21 mouse cellular contexts compared by ENCODE assay signal in genomic region chr11:110286331-110286730, GRCm38 (mm10). TPM values are rescaled to one million over a fixed set of nuclear protein-coding genes. Genes with fewer than 3 reads are reported as not detected.
DNase-seq lines count a peak whose midpoint lies in the region; ATAC-seq and TF ChIP-seq lines count a peak whose summit lies in the region.
"Had no signal": no experiment of that assay in that cellular context is flagged by ENCODE, and none has a peak within 500 bp of the region (broad histone marks: within the 10 kb centered on the region; RNA-seq: fewer than 3 reads in every experiment).

No protein-coding gene starts in this region.

- H3K27ac ChIP-seq in CH12.LX (ENCODE audit: insufficient read depth, low read depth), result no peak overlapping the region
- no peak overlapping the region for H3K27ac ChIP-seq in MEL (ENCODE audit: control insufficient read depth, low read depth, low read length)
- no peak overlapping the region for H3K27ac ChIP-seq in midbrain, embryonic 13.5 days
- H3K27ac ChIP-seq in midbrain, embryonic 10.5 days (replicated peaks), result no peak overlapping the region

- dilution Hi-C loops in CH12.LX (cut with MboI; ENCODE audit: extremely low pct_ligation_motif_present, extremely low pct_unique_long_range_greater_than_20kb, low sequenced_read_pairs), result no loop called here

- H3K27me3 ChIP-seq in CH12.LX (replicated peaks) (no peaks in the 10 kb centered on the region), MEL (ENCODE audit: control insufficient read depth in 1 of 2, insufficient read depth in 2 of 2, low read length in 2 of 2) (no peaks in the 10 kb centered on the region; a peak in 1 of 4 replicates)
- no peaks in the 10 kb centered on the region for H3K27me3 ChIP-seq in midbrain, embryonic 13.5 days
- H3K27me3 ChIP-seq in midbrain, embryonic 10.5 days (ENCODE audit: low read depth, poor library complexity, severe bottlenecking), result no peaks in the 10 kb centered on the region
- H3K27me3 ChIP-seq: Patski had no signal

- H3K4me2 ChIP-seq in CH12.LX (ENCODE audit: insufficient read depth, low read depth, poor library complexity, severe bottlenecking), result no peak overlapping the region
- H3K4me2 ChIP-seq in midbrain, embryonic 13.5 days (replicated peaks), result no peak overlapping the region

- in situ Hi-C loops in CH12.LX (cut with MboI; ENCODE audit: low pct_ligation_motif_present, low pct_unique_long_range_greater_than_20kb, low sequenced_read_pairs), result no loop called here

- H3K9me3 ChIP-seq in CH12.LX (replicated peaks; ENCODE audit: low read length), result no peaks in the 10 kb centered on the region
- H3K9me3 ChIP-seq in MEL (replicated peaks; ENCODE audit: insufficient read depth, low read length), result no peaks in the 10 kb centered on the region
- H3K9me3 ChIP-seq in midbrain, embryonic 13.5 days, result no peaks in the 10 kb centered on the region
- H3K9me3 ChIP-seq in midbrain, embryonic 10.5 days (replicated peaks), result no peaks in the 10 kb centered on the region

- no peak for TF ChIP-seq EP300 in CH12.LX (IDR thresholded peaks at IDR 0.05; ENCODE audit: low read length)
- no peak for TF ChIP-seq EP300 in MEL (IDR thresholded peaks at IDR 0.05; ENCODE audit: low read depth in 1 of 2, low read length in 2 of 2)

- H3K79me2 ChIP-seq in CH12.LX (replicated peaks; ENCODE audit: control insufficient read depth, extremely low read depth, insufficient read depth, poor library complexity, severe bottlenecking), result no peaks in the 10 kb centered on the region; the same call in 1 of the 2 replicates
- no peaks in the 10 kb centered on the region for H3K79me2 ChIP-seq in MEL (ENCODE audit: control insufficient read depth, insufficient read depth, low read length, poor library complexity)

- H3K4me1 ChIP-seq in CH12.LX (ENCODE audit: control insufficient read depth in 1 of 2, insufficient read depth in 2 of 2) (no peaks in the 10 kb centered on the region), MEL (ENCODE audit: control insufficient read depth in 1 of 2, insufficient read depth in 2 of 2, low read length in 2 of 2) (peaks cover 0 to 11% of the 10 kb centered on the region in 2 experiments; a peak in 1 of 4 replicates)
- no peaks in the 10 kb centered on the region for H3K4me1 ChIP-seq in midbrain, embryonic 13.5 days (replicated peaks)
- H3K4me1 ChIP-seq in midbrain, embryonic 10.5 days, result no peaks in the 10 kb centered on the region

- no peak for TF ChIP-seq CTCF in CH12.LX (conservative IDR thresholded peaks at IDR 0.05 in 1 of 2, IDR thresholded peaks at IDR 0.05 in 1 of 2; ENCODE audit: low read depth in 2 of 2, low read length in 2 of 2)
- TF ChIP-seq CTCF in MEL (IDR thresholded peaks at IDR 0.05 in 2 of 3, conservative IDR thresholded peaks at IDR 0.05 in 1 of 3; ENCODE audit: control insufficient read depth in 1 of 3, insufficient read depth in 1 of 3, low read depth in 2 of 3, low read length in 3 of 3, poor library complexity in 1 of 3, severe bottlenecking in 1 of 3), result no peak

- WGBS in midbrain, embryonic 13.5 days, result 83% methylated on average over 3 of the region's 3 CpGs
- 85% methylated on average over 3 of the region's 3 CpGs for WGBS in midbrain, embryonic 10.5 days

- TF ChIP-seq POLR2A in CH12.LX (IDR thresholded peaks at IDR 0.05; ENCODE audit: low read depth, low read length) (no peak), MEL (IDR thresholded peaks at IDR 0.05; ENCODE audit: control insufficient read depth in 1 of 2, insufficient read depth in 1 of 2, low read depth in 1 of 2, low read length in 2 of 2, poor library complexity in 1 of 2) (no peak)

- H3K36me3 ChIP-seq in CH12.LX (replicated peaks in 1 of 2; ENCODE audit: control insufficient read depth in 1 of 2, insufficient read depth in 1 of 2, low read length in 1 of 2) (peaks cover 2 to 15% of the 10 kb centered on the region in 2 experiments), MEL (ENCODE audit: control insufficient read depth in 1 of 2, insufficient read depth in 2 of 2, low read length in 2 of 2) (peaks cover 0 to 12% of the 10 kb centered on the region in 2 experiments; a peak in 2 of 4 replicates)
- H3K36me3 ChIP-seq in midbrain, embryonic 13.5 days, result 0 out of 2 replicates have a peak, but pooled peaks cover 2% of the 10 kb centered on the region
- no peaks in the 10 kb centered on the region for H3K36me3 ChIP-seq in midbrain, embryonic 10.5 days
- H3K36me3 ChIP-seq: G1E had no signal

- H3K9ac ChIP-seq in CH12.LX (ENCODE audit: insufficient read depth, low read depth) (no peak overlapping the region), MEL (ENCODE audit: control insufficient read depth, low read depth, low read length, poor library complexity, severe bottlenecking) (no peak overlapping the region)
- no peak overlapping the region for H3K9ac ChIP-seq in midbrain, embryonic 13.5 days (replicated peaks)

- DNase-seq in CH12.LX (ENCODE audit: extremely low read depth) (no peak), MEL (ENCODE audit: low read depth, low spot score) (no peak)
- DNase-seq in midbrain, embryonic 10.5 days (ENCODE audit: low spot score), result no peak
- DNase-seq: adrenal gland, adult 2 months; adrenal gland, adult 8-10 months; adrenal gland, postnatal 10 days; adrenal gland, postnatal 14 days; adrenal gland, postnatal 25 days; adrenal gland, postnatal 36 days; B cell, adult 2 months; cerebellum, adult 11 months; cerebellum, adult 11-12 months; cerebellum, adult 18-20 months; cerebellum, adult 2 months; cerebellum, adult 8-10 months had no signal

- TF ChIP-seq RAD21 in CH12.LX (IDR thresholded peaks at IDR 0.05; ENCODE audit: low read depth, low read length), result no peak
- TF ChIP-seq RAD21 in MEL (IDR thresholded peaks at IDR 0.05; ENCODE audit: low read depth, low read length), result no peak

- no peak for ATAC-seq in midbrain, embryonic 13.5 days
- ATAC-seq: activated CD4-positive, CD25-positive, alpha-beta regulatory T cell, adult 4 months; CD4-positive, CD25-positive, alpha-beta regulatory T cell, adult 4 months; Patski had no signal

- H3K4me3 ChIP-seq in CH12.LX (replicated peaks in 1 of 3; ENCODE audit: low read depth in 2 of 3, low read length in 2 of 3, poor library complexity in 1 of 3), result no peak overlapping the region
- no peak overlapping the region for H3K4me3 ChIP-seq in MEL (ENCODE audit: control insufficient read depth in 1 of 2, insufficient read depth in 1 of 2, low read depth in 2 of 2, low read length in 2 of 2)
- no peak overlapping the region for H3K4me3 ChIP-seq in midbrain, embryonic 13.5 days (replicated peaks)
- no peak overlapping the region for H3K4me3 ChIP-seq in midbrain, embryonic 10.5 days

TF ChIP-seq in CH12.LX, 34 proteins besides CTCF, POLR2A, EP300 and RAD21:
- TF ChIP-seq BHLHE40 (IDR thresholded peaks at IDR 0.05; ENCODE audit: low read depth, low read length) (no peak), PAX5 (IDR thresholded peaks at IDR 0.05; ENCODE audit: low read length) (no peak), ZKSCAN1 (IDR thresholded peaks at IDR 0.05; ENCODE audit: borderline replicate concordance, low read depth, low read length) (peak; percentile 87)
TF ChIP-seq in CH12.LX: peak in this region for 1.

TF ChIP-seq in MEL, 35 proteins besides CTCF, POLR2A, EP300 and RAD21:
- TF ChIP-seq BHLHE40 (IDR thresholded peaks at IDR 0.05; ENCODE audit: borderline replicate concordance, low read depth, low read length) (no peak), POLR2AphosphoS5 (IDR thresholded peaks at IDR 0.05; ENCODE audit: borderline replicate concordance, low read depth, low read length) (no peak), ZKSCAN1 (IDR thresholded peaks at IDR 0.05; ENCODE audit: low read depth, low read length) (peak; percentile 89), ZMIZ1 (IDR thresholded peaks at IDR 0.05; ENCODE audit: low read depth, low read length) (no peak)

RNA-seq across cellular contexts. Expression of gene Abca6, which starts 34.8 kb away (rescaled TPM):
- total RNA-seq in CH12.LX (2012; rRNA removed) (0.04 and 0.25 TPM in 2 replicates), CH12.LX (2014; rRNA removed) (0.68 and 1.3 TPM in 2 replicates), MEL (2012; rRNA removed) (not detected in 2 replicates)
- polyA plus RNA-seq in CH12.LX (2012; ENCODE audit: insufficient read length, low read depth) (0.41 and 0.81 TPM in 2 replicates), MEL (2012; ENCODE audit: insufficient read depth in 1 of 2, insufficient read length in 2 of 2, low read depth in 1 of 2, low replicate concordance in 2 of 2, missing spikeins in 1 of 2) (not detected)
- polyA plus RNA-seq in midbrain, embryonic 13.5 days (2015; fragmentation: Nextera tagmentation; extraction: Ambion mirVana), result 0.09 and 0.13 TPM in 2 replicates
- polyA plus RNA-seq in midbrain, embryonic 10.5 days (2016; fragmentation: Nextera tagmentation; extraction: Ambion mirVana), result 0.07 and 0.14 TPM in 2 replicates
- total RNA-seq: G1E had no signal
- polyA plus RNA-seq: activated CD4-positive, CD25-positive, alpha-beta regulatory T cell, adult 4 months; C2C12; CD4-positive, CD25-positive, alpha-beta regulatory T cell, adult 4 months; G1E; Patski had no signal

RNA-seq across cellular contexts. Expression of gene Abca5, which starts 51.2 kb away (rescaled TPM):
- total RNA-seq in CH12.LX (2012; rRNA removed) (3.1 and 5.0 TPM in 2 replicates), CH12.LX (2014; rRNA removed) (6.2 and 8.7 TPM in 2 replicates), MEL (2012; rRNA removed) (0.33 and 0.35 TPM in 2 replicates)
- polyA plus RNA-seq in CH12.LX (2012; ENCODE audit: insufficient read length, low read depth) (3.5 and 6.2 TPM in 2 replicates), MEL (2012; ENCODE audit: insufficient read depth in 1 of 2, insufficient read length in 2 of 2, low read depth in 1 of 2, low replicate concordance in 2 of 2, missing spikeins in 1 of 2) (under 1 TPM in 1 of 2 experiments, not detected in 1; 0.78 TPM)
- 5.5 and 5.6 TPM in 2 replicates for polyA plus RNA-seq in midbrain, embryonic 13.5 days (2015; fragmentation: Nextera tagmentation; extraction: Ambion mirVana)
- 2.1 and 2.4 TPM in 2 replicates for polyA plus RNA-seq in midbrain, embryonic 10.5 days (2016; fragmentation: Nextera tagmentation; extraction: Ambion mirVana)
- polyA plus RNA-seq: G1E had no signal

Comparison
In these comparisons a context has a peak if more than half of its experiments do, and no peak if none do; other contexts are left out.
1. Of the 35 proteins assayed by ChIP-seq in both MEL and CH12.LX: peak only in MEL: none; only in CH12.LX: none; in both: ZKSCAN1; in neither: 34.